Mouse (Mus musculus): Measurements from ENCODE around the gene Pdp2. TPM values are rescaled to one million over a fixed set of nuclear protein-coding genes. Genes with fewer than 3 reads are reported as not detected.

The Pdp2 gene
- 4.7 TPM for polyA plus RNA-seq (2015; fragmentation: Illumina TruSeq; extraction: RNeasy Lipid Tissue Mini Kit (QIAGEN cat#74804); ENCODE audit: low read depth, low replicate concordance)

GRCm38 (mm10) chr8:104591133-104591834 lies at the start of gene Pdp2:
Pdp2 (plus strand) TSS chr8:104591451.

GRCm38 (mm10) chr8:104624161-104624560 lies 32.9 kb downstream of the Pdp2 start, which contains the start of gene Cdh16:
Cdh16 (minus strand) TSS chr8:104624396.

GRCm38 (mm10) chr8:104630981-104631663 lies 39.9 kb downstream of the Pdp2 start, which contains the start of gene Rrad:
Rrad (minus strand) TSS chr8:104631327.

GRCm38 (mm10) chr8:104641426-104642323 lies 50.4 kb downstream of the Pdp2 start, which contains the start of gene Ciao2b:
Ciao2b (minus strand) TSS chr8:104641965.

Other genes starting within 250 kb of the Pdp2 start
- 43.4 TPM for gene Cmtm4, start 195.6 kb upstream of the Pdp2 start, polyA plus RNA-seq (2015; fragmentation: Illumina TruSeq; extraction: RNeasy Lipid Tissue Mini Kit (QIAGEN cat#74804); ENCODE audit: low read depth, low replicate concordance)
- gene Dync1li2, start 148.4 kb upstream of the Pdp2 start, polyA plus RNA-seq (2015; fragmentation: Illumina TruSeq; extraction: RNeasy Lipid Tissue Mini Kit (QIAGEN cat#74804); ENCODE audit: low read depth, low replicate concordance), result 132 TPM
- gene Terb1, start 81.5 kb upstream of the Pdp2 start, polyA plus RNA-seq (2015; fragmentation: Illumina TruSeq; extraction: RNeasy Lipid Tissue Mini Kit (QIAGEN cat#74804); ENCODE audit: low read depth, low replicate concordance), result 0.57 TPM
- 82.2 TPM for gene Nae1, start 56.8 kb upstream of the Pdp2 start, polyA plus RNA-seq (2015; fragmentation: Illumina TruSeq; extraction: RNeasy Lipid Tissue Mini Kit (QIAGEN cat#74804); ENCODE audit: low read depth, low replicate concordance)
- gene Car7, start 56.8 kb upstream of the Pdp2 start, polyA plus RNA-seq (2015; fragmentation: Illumina TruSeq; extraction: RNeasy Lipid Tissue Mini Kit (QIAGEN cat#74804); ENCODE audit: low read depth, low replicate concordance), result 24.0 TPM
- gene Cdh16, start 32.9 kb downstream of the Pdp2 start, polyA plus RNA-seq (2015; fragmentation: Illumina TruSeq; extraction: RNeasy Lipid Tissue Mini Kit (QIAGEN cat#74804); ENCODE audit: low read depth, low replicate concordance), result not detected
- gene Rrad, start 39.9 kb downstream of the Pdp2 start, polyA plus RNA-seq (2015; fragmentation: Illumina TruSeq; extraction: RNeasy Lipid Tissue Mini Kit (QIAGEN cat#74804); ENCODE audit: low read depth, low replicate concordance), result 1.9 TPM
- 51.3 TPM for gene Ciao2b, start 50.5 kb downstream of the Pdp2 start, polyA plus RNA-seq (2015; fragmentation: Illumina TruSeq; extraction: RNeasy Lipid Tissue Mini Kit (QIAGEN cat#74804); ENCODE audit: low read depth, low replicate concordance)
- gene Ces2a, start 142.6 kb downstream of the Pdp2 start, polyA plus RNA-seq (2015; fragmentation: Illumina TruSeq; extraction: RNeasy Lipid Tissue Mini Kit (QIAGEN cat#74804); ENCODE audit: low read depth, low replicate concordance), result not detected
- not detected for gene Ces2b, start 240.1 kb downstream of the Pdp2 start, polyA plus RNA-seq (2015; fragmentation: Illumina TruSeq; extraction: RNeasy Lipid Tissue Mini Kit (QIAGEN cat#74804); ENCODE audit: low read depth, low replicate concordance)